Mouse (Mus musculus) urinary bladder, postnatal 10 days (tissue): ENCODE data around the gene Slc6a16.

Experiments
- DNase-seq: peaks from one replicate; pipeline ENCODE4 v3.0.0; 2022; ENCODE audit warnings: low spot score

Slc6a16 gene

GRCm38 (mm10) chr7:45216442-45217183 is 24.3 kb upstream of the Slc6a16 start:
- no peak for DNase-seq

- DNase-seq = no peak
Observed at GRCm38 (mm10) chr7:45221680-45222079, 19.2 kb upstream of the Slc6a16 start.

DNA sequence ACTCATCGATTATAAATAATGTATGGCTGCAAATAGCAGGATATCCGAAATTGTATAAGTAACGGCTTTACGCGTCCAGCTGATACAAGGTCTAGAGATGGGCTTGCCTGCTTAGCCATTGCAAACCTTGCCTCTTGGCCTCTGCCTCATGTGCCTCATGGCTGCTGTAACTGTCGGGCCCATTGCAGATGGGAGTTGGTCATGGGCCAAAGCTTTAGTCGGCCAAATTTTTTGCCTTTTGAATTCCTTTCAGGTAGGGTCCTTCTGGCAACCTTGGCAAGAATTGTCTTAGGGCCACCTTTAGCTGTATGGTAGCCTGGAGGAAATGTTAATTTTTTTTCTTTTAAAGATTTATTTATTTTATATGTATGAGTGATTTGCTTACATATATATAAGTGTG is 16.1 kb upstream of the Slc6a16 start:
- no peak for DNase-seq

DNA sequence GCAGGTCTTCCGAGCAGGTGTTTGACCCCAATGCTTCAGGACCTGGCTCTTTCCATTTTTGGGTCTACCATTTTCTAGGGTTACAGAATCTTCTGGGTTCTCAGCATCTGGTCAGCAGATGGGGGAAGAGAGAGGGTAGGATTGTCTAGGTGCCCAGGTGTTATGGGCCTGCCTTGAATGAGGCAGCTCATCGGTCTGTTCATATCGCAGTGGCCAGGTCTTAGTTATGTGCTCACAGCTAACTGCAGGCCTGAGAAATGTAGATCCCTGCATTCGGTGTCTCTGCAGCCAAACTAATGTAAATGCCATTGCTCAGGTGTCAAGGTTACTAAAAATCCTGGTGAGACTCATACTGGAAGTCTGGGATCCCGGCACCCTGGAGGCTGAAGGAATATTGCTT is 14.5 kb upstream of the Slc6a16 start:
- no peak for DNase-seq

- no peak for DNase-seq
Observed at GRCm38 (mm10) chr7:45228548-45228947, 12.3 kb upstream of the Slc6a16 start.

DNA sequence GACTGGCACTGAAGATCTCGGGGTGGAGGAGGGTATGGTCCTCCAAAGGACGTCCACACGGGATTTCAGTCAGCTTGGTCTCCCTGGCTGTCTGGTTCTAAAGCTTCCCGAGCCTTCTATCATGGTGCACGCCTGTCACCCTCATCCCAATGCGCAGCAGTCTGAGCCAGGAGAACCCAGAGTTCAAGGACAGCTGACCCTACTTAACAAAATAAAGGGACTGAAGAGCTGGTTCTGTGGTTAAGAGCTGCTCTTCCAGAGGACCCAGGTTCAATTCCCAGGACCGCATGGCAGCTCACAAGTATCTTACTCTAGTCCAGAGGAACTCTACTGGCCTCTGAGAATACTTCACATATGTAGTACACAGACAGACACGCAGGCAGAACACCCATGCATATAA is 11.8 kb upstream of the Slc6a16 start:
- DNase-seq = no peak

- DNase-seq = no peak
Observed at GRCm38 (mm10) chr7:45229459-45230203, 11.3 kb upstream of the Slc6a16 start.

GRCm38 (mm10) chr7:45231192-45231591 is 9.7 kb upstream of the Slc6a16 start:
- no peak for DNase-seq

- no peak for DNase-seq
Observed at GRCm38 (mm10) chr7:45231941-45232340, 8.9 kb upstream of the Slc6a16 start.

DNA sequence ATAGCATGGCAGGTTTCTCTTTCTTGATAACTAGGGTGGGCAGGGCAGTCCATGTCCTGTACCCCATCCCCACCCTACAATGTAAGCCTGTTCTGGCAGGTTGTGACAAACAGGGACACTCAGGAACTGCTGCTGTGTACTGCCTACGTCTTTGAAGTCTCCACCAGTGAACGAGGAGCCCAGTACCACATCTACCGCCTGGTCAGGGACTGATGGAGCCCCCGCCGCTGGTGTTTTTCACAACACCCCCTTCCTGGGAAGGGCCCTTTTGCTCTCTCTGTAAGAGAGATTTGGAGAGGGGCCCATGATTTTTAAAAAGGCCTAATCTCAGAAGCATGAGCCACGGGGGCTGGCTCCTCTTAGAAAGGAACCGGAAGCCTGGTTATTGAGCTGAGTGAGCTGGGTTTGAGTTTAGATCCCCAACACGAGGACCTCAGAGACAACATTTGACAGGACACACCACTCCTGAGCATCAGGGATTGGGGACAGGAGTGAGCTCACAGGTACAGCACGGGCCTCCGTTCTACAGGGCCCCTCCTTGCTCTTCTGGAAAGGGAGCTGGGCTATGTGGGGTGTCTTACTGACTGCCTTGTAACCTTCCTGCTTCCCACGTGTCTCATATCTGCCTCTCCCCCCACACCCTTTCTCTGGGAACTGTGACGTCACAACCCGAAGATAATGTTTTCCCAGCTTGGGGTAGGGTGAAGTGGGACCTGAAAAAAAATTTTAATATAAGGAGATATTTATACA is 8.0 kb upstream of the Slc6a16 start:
- no peak for DNase-seq

- DNase-seq = no peak
Observed at GRCm38 (mm10) chr7:45233580-45234332, 7.1 kb upstream of the Slc6a16 start.

GRCm38 (mm10) chr7:45234333-45234841 is 6.5 kb upstream of the Slc6a16 start:
- DNase-seq = no peak

- DNase-seq = no peak
Observed at GRCm38 (mm10) chr7:45234922-45235571, 5.8 kb upstream of the Slc6a16 start.

GRCm38 (mm10) chr7:45235656-45236180 is 5.2 kb upstream of the Slc6a16 start:
- no peak for DNase-seq

DNA sequence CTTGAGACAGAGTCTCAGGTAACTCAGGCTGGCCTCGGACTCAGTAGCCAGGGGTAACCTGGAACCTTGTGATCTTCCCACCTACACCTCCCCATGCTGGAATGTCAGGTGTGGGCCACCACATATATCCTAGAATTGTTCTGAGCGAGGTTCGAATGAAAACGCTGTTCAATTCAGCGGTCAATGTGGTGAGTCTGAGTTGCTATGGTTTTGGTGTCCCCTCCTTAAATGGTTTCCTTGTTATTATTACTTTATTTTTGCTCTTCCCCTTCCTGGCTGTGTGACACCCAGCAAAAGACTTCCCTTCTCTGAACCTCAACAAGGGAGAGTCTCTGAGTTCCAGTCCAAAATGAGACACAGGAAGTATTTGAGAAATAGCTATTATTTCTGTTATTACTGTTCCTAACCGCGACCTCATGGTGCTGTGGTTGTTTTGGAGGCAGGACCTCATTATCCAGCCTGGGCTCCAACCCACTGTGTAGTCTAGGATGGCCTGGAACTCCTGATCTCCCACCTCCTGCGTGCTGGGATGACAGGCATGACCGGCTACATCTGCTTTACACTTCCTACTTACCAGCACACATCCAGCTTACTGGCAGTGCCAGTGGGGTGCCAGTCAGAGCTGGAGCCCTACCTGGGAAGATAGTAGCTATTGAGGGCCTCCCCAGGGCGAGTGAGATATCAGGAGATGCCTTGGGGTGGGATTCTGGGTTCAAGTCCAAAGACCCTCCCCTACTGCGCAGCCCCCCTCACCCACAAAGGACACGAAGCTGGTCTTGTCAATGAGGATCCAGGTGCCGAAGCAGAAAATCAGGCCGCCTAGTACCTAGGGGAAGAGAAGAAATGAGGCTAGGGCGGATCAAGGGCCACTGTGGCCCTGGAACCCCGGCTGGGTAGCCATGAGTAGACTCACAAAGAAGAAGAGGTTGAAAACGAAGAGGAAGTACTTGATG is 2.9 kb upstream of the Slc6a16 start:
- DNase-seq = no peak

GRCm38 (mm10) chr7:45238723-45239496 is 2.0 kb upstream of the Slc6a16 start, which contains the start of gene Cd37:
Gene Cd37, minus strand, starts transcription at chr7:45239115.
- DNase-seq = no peak

DNA sequence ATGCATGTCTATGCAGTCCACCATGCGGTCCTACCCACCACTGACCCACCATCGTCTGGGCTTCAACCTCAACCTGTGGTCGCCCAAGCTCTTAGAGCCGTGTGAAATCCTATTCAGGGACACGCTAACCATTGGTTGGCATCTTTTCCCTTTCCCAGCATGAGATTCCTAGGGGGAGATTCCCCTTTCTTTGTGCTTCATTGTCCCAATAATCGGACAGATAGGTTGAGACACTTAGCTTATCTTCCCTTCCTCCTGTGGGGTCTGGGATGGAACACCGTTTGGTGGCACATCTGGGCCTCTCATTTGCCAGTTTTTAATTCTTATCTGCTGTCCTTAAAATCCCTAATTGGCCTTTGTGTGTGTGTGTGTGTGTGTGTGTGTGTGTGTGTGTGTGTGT is 776 bp upstream of the Slc6a16 start:
- DNase-seq = no peak

- DNase-seq = no peak
Observed at GRCm38 (mm10) chr7:45241389-45241749, 484 bp downstream of the Slc6a16 start.

GRCm38 (mm10) chr7:45247666-45248065 is 6.8 kb downstream of the Slc6a16 start:
- no peak for DNase-seq
